Mouse (Mus musculus) mouse embryonic stem cell (cell line): ENCODE measurements around the gene Gm3139.
"Not testable (repeated sequence)": the region's sequence is repeated elsewhere in the genome, so short reads cannot be mapped to it uniquely, and the experiment has no call there.

Experiments used
- in situ Hi-C, 2 experiments: fragments of 300-500 bp; cut with MboI; formaldehyde crosslinking; loops; 1 replicate in 1 of 2; 3 replicates in 1 of 2; pipeline ENCODE4 v1.14.3; 2019 to 2020; ENCODE audit warnings: low sequenced_read_pairs in 2 of 2, low pct_unique_long_range_greater_than_20kb in 1 of 2, mixed read lengths in 1 of 2; ENCODE audit not compliant: unreplicated experiment in 1 of 2

Gene Gm3139

GRCm38 (mm10) chr5:94525987-94526386 is at the start of gene Gm3139:
Gene Gm3139, plus strand, starts transcription at chr5:94526287.
- in situ Hi-C loops, result not testable (repeated sequence)
